Mouse (Mus musculus): ENCODE results near the gene Ptk7. TPM values are rescaled to one million over a fixed set of nuclear protein-coding genes. Genes with fewer than 3 reads are reported as not detected.

Ptk7 gene
- total RNA-seq, 2 experiments from 2014 or later = 8.9 to 9.4 TPM

- DNase-seq (ENCODE audit: extremely low spot score in 1 of 2, low spot score in 1 of 2) = no peak
Measured at GRCm38 (mm10) chr17:46612820-46613219, 16.5 kb downstream of the Ptk7 start.

DNA sequence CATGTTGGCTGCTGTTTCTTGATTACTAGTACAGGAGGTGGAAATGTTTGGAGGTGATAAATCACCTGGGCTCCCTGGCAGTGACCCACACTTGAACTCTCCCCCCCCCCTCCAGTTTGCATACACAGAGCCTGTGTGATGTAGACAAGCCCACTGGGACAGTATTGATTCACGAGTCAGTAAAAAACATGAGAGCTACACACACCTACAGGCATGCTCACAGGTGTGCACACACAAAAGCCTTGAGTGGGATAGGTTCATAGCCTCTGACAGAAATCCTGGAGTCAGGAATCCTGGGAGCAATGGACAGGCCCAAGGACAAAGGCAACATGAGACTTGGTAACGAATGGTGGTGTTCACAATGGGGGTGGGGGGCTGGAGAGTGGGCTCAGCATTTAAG, 17.1 kb downstream of the Ptk7 start:
- no peak for DNase-seq (ENCODE audit: extremely low spot score in 1 of 2, low spot score in 1 of 2)

DNA sequence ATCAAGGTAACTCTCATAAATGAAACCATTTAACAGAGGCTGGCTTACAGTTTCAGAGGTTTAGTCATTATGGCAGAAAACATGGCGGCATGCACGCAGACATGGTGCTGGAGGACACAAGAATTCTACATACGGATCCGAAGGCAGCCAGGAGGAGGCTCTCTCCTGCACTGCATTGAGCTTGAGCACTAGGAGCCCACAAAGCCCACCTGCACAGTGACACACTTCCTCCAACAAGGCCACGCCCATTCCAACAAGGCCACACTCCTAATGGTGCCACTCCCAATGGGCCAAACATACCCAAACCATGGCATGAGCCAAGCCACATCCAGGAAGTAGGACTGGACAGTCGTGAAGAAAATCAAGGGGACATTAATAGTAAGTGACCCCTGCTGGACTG, 18.0 kb downstream of the Ptk7 start:
- DNase-seq (ENCODE audit: extremely low spot score in 1 of 2, low spot score in 1 of 2) = no peak

GRCm38 (mm10) chr17:46609721-46610514, 19.4 kb downstream of the Ptk7 start:
- DNase-seq (ENCODE audit: extremely low spot score in 1 of 2, low spot score in 1 of 2) = no peak

- no peak for DNase-seq (ENCODE audit: extremely low spot score in 1 of 2, low spot score in 1 of 2)
Measured at GRCm38 (mm10) chr17:46605987-46606386, 23.3 kb downstream of the Ptk7 start.

DNA sequence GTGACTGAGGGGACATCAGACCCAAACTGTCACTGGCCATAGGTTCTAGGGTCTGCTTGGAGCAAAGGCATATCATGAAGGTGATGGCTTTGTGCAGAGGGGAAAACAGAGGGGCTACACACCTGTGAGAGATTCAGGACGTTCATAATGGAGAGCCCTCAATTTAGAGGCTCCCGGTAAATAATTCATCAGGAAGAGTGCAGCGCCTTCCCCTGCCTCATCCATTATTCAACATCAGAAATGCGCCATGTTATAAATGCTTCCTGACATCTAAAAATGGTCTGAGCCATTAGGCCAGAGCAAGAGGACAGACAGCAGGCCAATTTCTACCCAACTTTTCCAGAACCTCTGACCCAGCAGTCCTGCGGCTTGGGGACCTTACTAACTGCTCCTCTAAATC, 24.2 kb downstream of the Ptk7 start:
- no peak for DNase-seq (ENCODE audit: extremely low spot score in 1 of 2, low spot score in 1 of 2)

GRCm38 (mm10) chr17:46603229-46603628, 26.1 kb downstream of the Ptk7 start:
- DNase-seq (ENCODE audit: extremely low spot score in 1 of 2, low spot score in 1 of 2) = no peak

DNA sequence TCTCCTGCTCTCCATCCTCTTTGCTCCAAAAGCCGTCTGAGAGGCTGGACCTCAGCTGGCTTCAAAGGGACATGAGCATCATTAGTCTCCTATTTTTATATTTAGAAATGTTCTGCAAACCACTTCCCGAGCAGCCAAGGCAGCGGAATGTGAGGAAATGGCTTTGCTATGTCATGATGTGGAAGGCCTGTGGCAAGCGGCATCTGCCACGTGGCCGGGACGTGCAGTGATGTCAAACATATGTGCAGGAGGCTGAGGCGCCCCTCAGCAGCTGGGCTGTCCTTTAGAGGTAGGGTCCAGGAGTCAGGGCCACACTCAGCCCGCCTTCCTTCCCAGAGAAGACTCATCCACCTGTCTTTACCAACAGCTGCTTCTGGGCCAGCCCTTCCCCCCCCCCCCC, 27.1 kb downstream of the Ptk7 start:
- no peak for DNase-seq (ENCODE audit: extremely low spot score in 1 of 2, low spot score in 1 of 2)

GRCm38 (mm10) chr17:46600569-46600968, 28.7 kb downstream of the Ptk7 start:
- DNase-seq (ENCODE audit: extremely low spot score in 1 of 2, low spot score in 1 of 2) = no peak

DNA sequence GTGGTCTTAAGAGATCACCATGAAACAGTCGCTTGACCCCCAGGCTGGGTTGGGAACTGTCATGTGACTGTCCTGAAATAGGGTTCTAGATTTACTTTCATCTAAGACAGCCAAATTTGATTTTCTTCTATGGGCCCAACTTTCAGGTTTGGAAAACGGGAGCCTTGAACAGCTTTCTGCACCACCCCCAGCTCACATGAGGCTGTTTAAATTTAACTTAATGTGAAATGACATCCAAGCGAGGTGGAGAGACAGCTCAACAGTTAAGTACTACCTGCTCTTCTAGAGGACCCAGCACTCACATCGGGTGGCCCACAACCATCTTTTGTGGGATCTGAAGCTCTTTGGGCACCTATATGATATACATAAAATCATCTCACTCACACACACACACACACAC, 30.3 kb downstream of the Ptk7 start:
- no peak for DNase-seq (ENCODE audit: extremely low spot score in 1 of 2, low spot score in 1 of 2)

- no peak for DNase-seq (ENCODE audit: extremely low spot score in 1 of 2, low spot score in 1 of 2)
Measured at GRCm38 (mm10) chr17:46597956-46598355, 31.3 kb downstream of the Ptk7 start.

GRCm38 (mm10) chr17:46595336-46595735, 34.0 kb downstream of the Ptk7 start:
- DNase-seq (ENCODE audit: extremely low spot score in 1 of 2, low spot score in 1 of 2) = no peak

GRCm38 (mm10) chr17:46594606-46595005, 34.7 kb downstream of the Ptk7 start:
- DNase-seq (ENCODE audit: extremely low spot score in 1 of 2, low spot score in 1 of 2) = no peak

DNA sequence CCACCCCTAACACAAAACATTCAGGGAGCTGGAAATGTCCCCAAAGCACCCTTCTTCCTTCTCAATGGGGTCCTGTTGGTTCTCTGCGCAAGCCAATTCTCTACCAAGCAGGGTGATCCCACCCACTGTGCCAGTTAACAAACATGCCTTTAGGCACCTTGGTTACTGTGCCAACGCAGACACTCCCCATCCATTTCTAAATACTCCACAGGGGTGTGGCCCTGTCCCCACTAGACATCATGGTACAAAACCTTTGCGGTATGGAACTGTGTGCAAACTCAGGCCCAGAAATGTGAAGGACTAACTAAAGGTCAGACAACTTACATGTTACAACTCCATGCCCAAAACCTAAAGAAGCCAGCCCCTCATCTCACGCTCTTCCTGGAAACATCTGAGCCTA, 36.2 kb downstream of the Ptk7 start:
- DNase-seq (ENCODE audit: extremely low spot score in 1 of 2, low spot score in 1 of 2) = no peak

GRCm38 (mm10) chr17:46591406-46591805, 37.9 kb downstream of the Ptk7 start:
- no peak for DNase-seq (ENCODE audit: extremely low spot score in 1 of 2, low spot score in 1 of 2)

- DNase-seq (ENCODE audit: extremely low spot score in 1 of 2, low spot score in 1 of 2) = no peak
Measured at GRCm38 (mm10) chr17:46590439-46590838, 38.9 kb downstream of the Ptk7 start.

DNA sequence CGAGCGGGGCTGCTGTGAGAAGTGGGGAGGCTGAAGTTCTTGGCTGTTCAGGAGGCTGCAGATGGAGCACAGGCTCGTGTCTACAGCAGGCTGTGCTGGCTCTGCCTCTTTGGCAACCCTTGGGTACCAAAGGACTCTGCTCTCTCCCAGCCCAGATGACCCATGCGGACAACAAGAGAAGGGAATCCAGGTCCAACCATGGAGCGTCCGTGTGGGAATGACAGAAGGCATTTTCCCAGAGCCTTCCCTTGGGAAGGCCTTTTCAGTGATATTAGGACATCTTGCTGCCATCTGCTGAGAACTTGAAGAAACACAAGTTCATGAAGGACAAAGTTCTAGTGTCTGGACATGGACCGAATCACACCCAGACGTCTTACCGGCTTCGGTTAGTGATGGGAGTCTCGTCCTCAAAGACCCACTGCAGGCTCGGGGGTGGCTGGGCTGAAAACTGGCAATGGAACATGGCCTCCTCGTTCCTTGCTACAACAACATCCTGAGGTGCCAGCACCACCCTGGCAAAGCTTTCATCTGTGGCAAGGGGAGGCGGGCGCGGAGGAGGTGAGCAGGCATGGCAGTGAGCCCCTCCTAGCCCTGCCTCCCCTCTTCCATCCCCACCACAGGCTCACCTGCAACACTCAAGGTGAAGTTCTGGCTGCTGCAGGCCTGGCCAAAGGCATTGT, 39.5 kb downstream of the Ptk7 start:
- DNase-seq (ENCODE audit: extremely low spot score in 1 of 2, low spot score in 1 of 2) = no peak

DNA sequence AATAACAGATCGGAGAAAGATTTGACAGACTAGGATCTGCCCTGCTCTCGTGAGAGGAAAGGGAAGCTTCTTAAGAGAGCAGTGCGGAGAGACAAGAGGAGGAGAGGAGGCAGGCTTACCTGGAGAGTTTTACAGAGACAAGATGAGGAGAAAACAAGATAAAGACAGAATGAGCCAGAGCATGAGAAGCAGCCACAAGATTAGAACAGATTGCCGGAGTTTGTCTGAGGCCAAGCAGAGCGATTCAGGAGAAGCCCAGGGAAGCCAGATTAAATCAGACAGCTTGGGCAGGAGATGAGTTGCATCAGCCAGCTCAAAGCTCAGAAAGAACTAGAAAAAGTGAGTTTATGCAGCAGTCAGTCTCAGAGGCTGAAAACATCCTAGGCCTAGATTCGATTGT, 40.4 kb downstream of the Ptk7 start:
- DNase-seq (ENCODE audit: extremely low spot score in 1 of 2, low spot score in 1 of 2) = no peak

DNA sequence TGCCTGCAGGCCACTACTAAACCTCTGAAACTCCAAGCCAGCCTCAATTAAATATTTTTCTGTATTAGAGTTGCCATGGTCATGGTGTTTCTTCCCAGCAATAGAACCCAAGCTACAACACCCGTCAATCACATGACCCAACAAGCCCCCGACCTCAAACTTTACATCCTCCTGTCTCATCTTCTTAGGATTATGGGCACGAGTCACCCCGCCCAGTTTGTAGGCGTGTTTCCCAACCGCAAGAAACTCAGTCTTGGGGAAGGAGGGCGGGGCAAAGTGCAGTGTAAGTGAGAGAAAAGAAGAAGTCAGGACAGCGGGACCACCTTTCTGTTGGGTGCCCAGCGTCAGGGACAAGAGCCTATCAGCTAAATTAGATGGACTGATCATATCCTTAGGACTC, 41.1 kb downstream of the Ptk7 start:
- DNase-seq (ENCODE audit: extremely low spot score in 1 of 2, low spot score in 1 of 2) = no peak

- no peak for DNase-seq (ENCODE audit: extremely low spot score in 1 of 2, low spot score in 1 of 2)
Measured at GRCm38 (mm10) chr17:46586327-46586726, 43.0 kb downstream of the Ptk7 start.

GRCm38 (mm10) chr17:46578650-46579049, 50.7 kb downstream of the Ptk7 start:
- DNase-seq (ENCODE audit: extremely low spot score in 1 of 2, low spot score in 1 of 2) = no peak

DNA sequence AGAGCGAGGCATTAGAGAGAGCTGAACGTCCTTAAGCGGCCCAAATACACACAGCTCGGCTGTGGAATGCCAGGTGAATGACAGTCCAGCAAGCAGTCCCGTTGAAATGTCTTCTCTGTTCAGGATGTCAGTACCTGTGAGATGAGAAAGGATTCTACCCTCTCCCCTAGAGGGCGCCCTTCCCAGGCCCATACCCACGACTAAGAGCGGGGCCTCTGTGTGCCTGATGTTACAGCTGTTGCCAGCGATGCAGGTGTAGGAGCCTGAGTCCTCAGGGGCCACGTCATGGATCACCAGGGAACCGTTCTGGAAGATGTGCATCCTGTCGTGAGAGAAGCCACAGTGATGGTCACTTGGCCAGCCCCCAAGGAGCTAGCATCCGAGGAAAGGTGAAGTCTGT, 53.2 kb downstream of the Ptk7 start:
- no peak for DNase-seq (ENCODE audit: extremely low spot score in 1 of 2, low spot score in 1 of 2)
